Mouse (Mus musculus) spleen, adult 2 months (tissue): Measurements from ENCODE around the gene Serinc5. TPM values are rescaled to one million over a fixed set of nuclear protein-coding genes. Genes with fewer than 3 reads are reported as not detected.

ENCODE experiments used
- DNase-seq, 2 experiments: peaks; one replicate each; pipeline versions ENCODE4 v3.0.0 to v3.0.0-alpha.2; 2012 to 2021; ENCODE audit warnings: low spot score in 2 of 2, low read depth in 1 of 2
- H3K27ac ChIP-seq: fragments of 200-500 bp; 2 replicates; pipeline ENCODE4 v1.5.1; 2012; ENCODE audit warnings: low read length, inconsistent platforms; ENCODE audit not compliant: insufficient read depth
- H3K27me3 ChIP-seq: fragments of 200-500 bp; 2 replicates; pipeline ENCODE4 v1.6.1; 2012; ENCODE audit warnings: mild to moderate bottlenecking, moderate library complexity, low read length, inconsistent platforms; ENCODE audit not compliant: control insufficient read depth, insufficient read depth
- H3K36me3 ChIP-seq: fragments of 200-500 bp; 2 replicates; pipeline ENCODE4 v1.6.1; 2012; ENCODE audit warnings: mild to moderate bottlenecking, low read length, inconsistent platforms; ENCODE audit not compliant: control insufficient read depth, insufficient read depth
- H3K4me1 ChIP-seq: fragments of 200-500 bp; 2 replicates; pipeline ENCODE4 v1.6.1; 2011; ENCODE audit warnings: inconsistent platforms; ENCODE audit not compliant: control insufficient read depth, insufficient read depth, insufficient read length
- H3K4me3 ChIP-seq: fragments of 200-500 bp; 2 replicates; pipeline ENCODE4 v1.5.1; 2011; ENCODE audit warnings: mild to moderate bottlenecking, inconsistent platforms; ENCODE audit not compliant: insufficient read depth, insufficient read length; ENCODE audit errors: extremely low read depth
- CTCF ChIP-seq: fragments of 200-500 bp; IDR thresholded peaks from 2 replicates; pipeline ENCODE4 v1.5.1; 2011; ENCODE audit warnings: mild to moderate bottlenecking, inconsistent platforms; ENCODE audit not compliant: insufficient read depth, insufficient read length, insufficient replicate concordance; ENCODE audit errors: extremely low read depth
- POLR2A ChIP-seq: fragments of 200-500 bp; IDR thresholded peaks from 2 replicates; pipeline ENCODE4 v1.6.1; 2011; ENCODE audit warnings: low read depth, low read length, inconsistent platforms
- WGBS: fragments of 180-500 bp; shearing (Covaris S2); methylation state at CpG from one replicate; pipeline ENCODE4 v1.1.7; 2018; 5-methylcytosine and 5-hydroxymethylcytosine counted together
- polyA plus RNA-seq: library from polyadenylated mRNA; depleted of rRNA; stranded (reverse); fragments of >200 nt; gene quantifications from 2 replicates; pipeline ENCODE4 v1.2.3, GENCODE M21; 2012

Serinc5 gene
- polyA plus RNA-seq, 1 experiment: 16.4 TPM

- Histone ChIP-seq H3K27ac (no peak overlapping the region), H3K27me3 (no peaks in the 10 kb centered on the region), H3K4me3 (no peak overlapping the region), H3K36me3 (no peaks in the 10 kb centered on the region), H3K4me1 (peaks cover 9% of the 10 kb centered on the region; the same call in 1 of the 2 replicates)
- WGBS: 71% methylated on average over 11 of the region's 11 CpGs
- no peak for DNase-seq
- TF ChIP-seq CTCF (no peak), POLR2A (no peak)
Measured at GRCm38 (mm10) chr13:92675897-92676584, 65.2 kb downstream of the Serinc5 start.

- WGBS: 83% methylated on average over 4 of the region's 4 CpGs
Measured at GRCm38 (mm10) chr13:92677656-92678055, 66.8 kb downstream of the Serinc5 start.

GRCm38 (mm10) chr13:92679661-92680060 is 68.8 kb downstream of the Serinc5 start:
- DNase-seq: no peak
- Histone ChIP-seq H3K4me3 (no peak overlapping the region), H3K36me3 (peaks cover 1% of the 10 kb centered on the region; the same call in 1 of the 2 replicates), H3K4me1 (peaks cover 6% of the 10 kb centered on the region; the same call in 1 of the 2 replicates), H3K27me3 (no peaks in the 10 kb centered on the region), H3K27ac (no peak overlapping the region)
- 94% methylated on average over 7 of the region's 7 CpGs for WGBS
- TF ChIP-seq POLR2A: no peak
- no peak for TF ChIP-seq CTCF

More at GRCm38 (mm10) chr13:92677656-92678055, 66.8 kb downstream of the Serinc5 start:
- H3K27ac ChIP-seq: no peak overlapping the region
- H3K4me3 ChIP-seq: no peak overlapping the region
- H3K4me1 ChIP-seq: peaks cover 7% of the 10 kb centered on the region; the same call in 1 of the 2 replicates
- H3K36me3 ChIP-seq: no peaks in the 10 kb centered on the region
- H3K27me3 ChIP-seq: no peaks in the 10 kb centered on the region
- TF ChIP-seq CTCF: no peak
- TF ChIP-seq POLR2A: no peak
- DNase-seq: no peak

GRCm38 (mm10) chr13:92681541-92681940 is 70.7 kb downstream of the Serinc5 start:
- no peak overlapping the region for H3K4me3 ChIP-seq
- no peak overlapping the region for H3K27ac ChIP-seq
- H3K27me3 ChIP-seq: no peaks in the 10 kb centered on the region
- TF ChIP-seq POLR2A (no peak), CTCF (no peak)
- WGBS: 95% methylated on average over 2 of the region's 2 CpGs
- no peaks in the 10 kb centered on the region for H3K4me1 ChIP-seq
- peaks cover 3% of the 10 kb centered on the region; the same call in 1 of the 2 replicates for H3K36me3 ChIP-seq
- DNase-seq: no peak

GRCm38 (mm10) chr13:92682833-92683232 is 71.9 kb downstream of the Serinc5 start:
- no peaks in the 10 kb centered on the region for H3K27me3 ChIP-seq
- H3K36me3 ChIP-seq: peaks cover 3% of the 10 kb centered on the region; the same call in 1 of the 2 replicates
- no peak for DNase-seq
- no peak overlapping the region for H3K4me3 ChIP-seq
- no peak for TF ChIP-seq CTCF
- no peak for TF ChIP-seq POLR2A
- 88% methylated on average over 6 of the region's 6 CpGs for WGBS
- no peak overlapping the region for H3K27ac ChIP-seq
- H3K4me1 ChIP-seq: no peaks in the 10 kb centered on the region

GRCm38 (mm10) chr13:92683464-92683863 is 72.6 kb downstream of the Serinc5 start:
- Histone ChIP-seq H3K27me3 (no peaks in the 10 kb centered on the region), H3K4me1 (no peaks in the 10 kb centered on the region), H3K27ac (no peak overlapping the region), H3K36me3 (peaks cover 3% of the 10 kb centered on the region), H3K4me3 (no peak overlapping the region)
- TF ChIP-seq POLR2A (no peak), CTCF (no peak)
- no peak for DNase-seq
- WGBS: 86% methylated on average over 4 of the region's 4 CpGs

- no peak for DNase-seq
- TF ChIP-seq CTCF (no peak), POLR2A (no peak)
- H3K27ac ChIP-seq: no peak overlapping the region
- 94% methylated on average over 4 of the region's 4 CpGs for WGBS
- no peak overlapping the region for H3K4me3 ChIP-seq
- H3K27me3 ChIP-seq: no peaks in the 10 kb centered on the region
- no peaks in the 10 kb centered on the region for H3K4me1 ChIP-seq
- H3K36me3 ChIP-seq: peaks cover 3% of the 10 kb centered on the region
Measured at GRCm38 (mm10) chr13:92684310-92684709, 73.4 kb downstream of the Serinc5 start.
